Mouse (Mus musculus) right cerebral cortex, postnatal 4 days (tissue): ENCODE measurements at regions not wholly inside any gene's neighbourhood (a gene's known extent, or its start where the extent isn't known, plus 50 kb on each side); places are given as distances from the start of the nearest gene placed in this dataset.

ENCODE experiments used
- DNase-seq: peaks from one replicate; pipeline ENCODE4 v3.0.0-alpha.2; 2022

GRCm38 (mm10) chr10:96871559-96872160 is 254.9 kb downstream of the Btg1 start:
- no peak for DNase-seq

GRCm38 (mm10) chr10:96874646-96875045 is 257.8 kb downstream of the Btg1 start:
- no peak for DNase-seq

- DNase-seq = no peak
Observed at GRCm38 (mm10) chr10:96875676-96876075, 258.9 kb downstream of the Btg1 start.

GRCm38 (mm10) chr10:96879425-96879824 is 262.6 kb downstream of the Btg1 start:
- DNase-seq = no peak

GRCm38 (mm10) chr10:96880771-96881170 is 264.0 kb downstream of the Btg1 start:
- peak; percentile 16 for DNase-seq

- no peak for DNase-seq
Observed at GRCm38 (mm10) chr10:96881212-96881611, 264.4 kb downstream of the Btg1 start.

- DNase-seq = no peak
Observed at GRCm38 (mm10) chr10:96881660-96882059, 264.9 kb downstream of the Btg1 start.

- no peak for DNase-seq
Observed at GRCm38 (mm10) chr10:96901150-96901549, 284.3 kb downstream of the Btg1 start.

GRCm38 (mm10) chr10:96905098-96905809 is 288.4 kb downstream of the Btg1 start:
- DNase-seq = no peak

- DNase-seq = no peak
Observed at GRCm38 (mm10) chr10:96909661-96910315, 293.0 kb downstream of the Btg1 start.

GRCm38 (mm10) chr10:96921181-96921580 is 304.4 kb downstream of the Btg1 start:
- no peak for DNase-seq

- no peak for DNase-seq
Observed at GRCm38 (mm10) chr10:96924266-96924672, 307.5 kb downstream of the Btg1 start.

- no peak for DNase-seq
Observed at GRCm38 (mm10) chr10:96924722-96925121, 307.9 kb downstream of the Btg1 start.

- no peak for DNase-seq
Observed at GRCm38 (mm10) chr10:96925771-96926170, 309.0 kb downstream of the Btg1 start.

GRCm38 (mm10) chr10:96934661-96935060 is 317.9 kb downstream of the Btg1 start:
- DNase-seq = peak; percentile 41

- DNase-seq = no peak
Observed at GRCm38 (mm10) chr10:96940887-96941518, 324.2 kb downstream of the Btg1 start.

GRCm38 (mm10) chr10:96944229-96944628 is 327.4 kb downstream of the Btg1 start:
- no peak for DNase-seq

- DNase-seq = no peak
Observed at GRCm38 (mm10) chr10:96947971-96948370, 331.2 kb downstream of the Btg1 start.

- DNase-seq = no peak
Observed at GRCm38 (mm10) chr10:96948871-96949270, 332.1 kb downstream of the Btg1 start.

GRCm38 (mm10) chr10:96955036-96955775 is 338.4 kb downstream of the Btg1 start:
- no peak for DNase-seq

GRCm38 (mm10) chr10:96955776-96956448 is 339.1 kb downstream of the Btg1 start:
- no peak for DNase-seq

GRCm38 (mm10) chr10:96956449-96956834 is 339.6 kb downstream of the Btg1 start:
- DNase-seq = no peak
